Mouse (Mus musculus): ENCODE results near the gene Prkcz.

GRCm38 (mm10) chr4:155402489-155402888 is 41.3 kb upstream of the Prkcz start:
- TF ChIP-seq EP300 (optimal IDR thresholded peaks at IDR 0.05), result no peak
- TF ChIP-seq CTCF (IDR thresholded peaks at IDR 0.05; ENCODE audit: low read depth), result no peak
